Mouse (Mus musculus) lung, embryonic 15.5 days (tissue): ENCODE measurements around the gene Mtmr12. TPM values are rescaled to one million over a fixed set of nuclear protein-coding genes. Genes with fewer than 3 reads are reported as not detected.

Experiments
- ATAC-seq: fragments of 200-750 bp; cut with Nextera tagmentation; 2 replicates; pipeline ENCODE4 v1.8.0; 2017; ENCODE audit warnings: moderate number of reproducible peaks, borderline replicate concordance; ENCODE audit not compliant: low FRiP score, low TSS enrichment; ENCODE audit errors: extremely low read depth
- H3K27ac ChIP-seq: fragments of 300-500 bp; sonication (generic); 2 replicates; pipeline ENCODE4 v1.5.1; 2015; ENCODE audit warnings: moderate library complexity, mild to moderate bottlenecking, inconsistent platforms
- H3K27me3 ChIP-seq: fragments of 300-500 bp; sonication (generic); 2 replicates; pipeline ENCODE4 v1.6.1; 2015; ENCODE audit warnings: inconsistent platforms
- H3K36me3 ChIP-seq: fragments of 300-500 bp; sonication (generic); 2 replicates; pipeline ENCODE4 v1.6.1; 2015; ENCODE audit warnings: inconsistent platforms
- H3K4me1 ChIP-seq: fragments of 300-500 bp; sonication (generic); 2 replicates; pipeline ENCODE4 v1.6.1; 2015; ENCODE audit warnings: inconsistent platforms
- H3K4me2 ChIP-seq: fragments of 300-500 bp; sonication (generic); 2 replicates; pipeline ENCODE4 v1.6.1; 2015; ENCODE audit warnings: inconsistent platforms, mild to moderate bottlenecking, moderate library complexity
- H3K4me3 ChIP-seq: fragments of 300-500 bp; sonication (generic); 2 replicates; pipeline ENCODE4 v1.5.1; 2015; ENCODE audit warnings: mild to moderate bottlenecking, inconsistent platforms
- H3K9ac ChIP-seq: fragments of 300-500 bp; sonication (generic); 2 replicates; pipeline ENCODE4 v1.6.1; 2015; ENCODE audit warnings: inconsistent platforms
- H3K9me3 ChIP-seq: fragments of 300-500 bp; sonication (generic); 2 replicates; pipeline ENCODE4 v1.6.1; 2016; ENCODE audit warnings: inconsistent platforms
- WGBS: fragments of 180-500 bp; shearing (Covaris S2); methylation state at CpG from one replicate; pipeline ENCODE4 v1.1.7; 2015; 5-methylcytosine and 5-hydroxymethylcytosine counted together
- microRNA counts: library from miRNA; unstranded; fragments of <30 nt; microRNA quantifications from one replicate; lab custom pipeline; 2016
- microRNA-seq: library from miRNA; unstranded; fragments of <30 nt; microRNA quantifications from one replicate; pipeline ENCODE4, GENCODE M21; 2016
- polyA plus RNA-seq: library from polyadenylated mRNA; unstranded; fragments of >200 nt; fragmentation: Nextera tagmentation; extraction: Ambion mirVana; gene quantifications from 2 replicates; pipeline ENCODE4 v1.2.1, GENCODE M21; 2015

Mtmr12 gene
- polyA plus RNA-seq, 1 experiment from 2014 or later: 19.1 TPM

GRCm38 (mm10) chr15:12319889-12320288 lies 115.1 kb downstream of the Mtmr12 start:
- Histone ChIP-seq H3K36me3 (no peaks in the 10 kb centered on the region), H3K27ac (no peak overlapping the region), H3K4me2 (peak overlapping the region; percentile 82; the same call in 1 of the 2 replicates), H3K4me3 (no peak overlapping the region), H3K9ac (no peak overlapping the region), H3K9me3 (no peaks in the 10 kb centered on the region), H3K4me1 (peaks cover 17% of the 10 kb centered on the region), H3K27me3 (peaks cover 4% of the 10 kb centered on the region; the same call in 1 of the 2 replicates)
- WGBS: 45% methylated on average over 5 of the region's 5 CpGs
- ATAC-seq: no peak

DNA sequence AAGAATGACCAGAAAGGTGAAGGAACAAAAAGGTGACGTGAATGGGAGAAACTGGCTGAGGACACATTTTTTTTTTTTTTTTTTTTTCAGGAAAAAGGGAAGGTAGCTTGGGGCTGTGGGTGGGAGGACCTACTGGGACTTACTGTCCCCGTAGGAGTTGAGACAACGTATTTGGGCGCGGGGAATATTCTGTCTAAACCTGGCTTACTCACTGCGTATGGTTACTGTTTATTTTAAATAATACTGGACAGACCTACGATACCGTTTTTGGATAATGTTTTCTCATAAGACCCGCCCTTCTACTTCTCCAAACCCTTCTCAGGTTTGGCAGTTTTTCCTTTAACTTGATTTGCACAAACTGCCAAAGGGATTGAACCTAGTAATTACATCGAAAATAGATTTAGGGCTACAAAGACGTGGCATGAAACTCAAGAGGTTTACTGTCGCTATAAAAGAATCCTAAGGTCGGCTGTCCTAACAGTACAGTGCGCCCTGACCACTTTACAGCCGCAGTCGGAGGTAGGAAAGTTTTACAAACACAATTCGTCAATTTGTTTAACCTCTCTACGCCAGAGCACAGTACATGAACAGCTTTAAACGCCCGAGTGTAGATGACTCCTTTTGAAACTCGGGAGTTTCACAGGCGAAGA lies 115.7 kb downstream of the Mtmr12 start:
- peaks cover 18% of the 10 kb centered on the region for H3K4me1 ChIP-seq
- H3K9me3 ChIP-seq: no peaks in the 10 kb centered on the region
- ATAC-seq: no peak
- WGBS: 2% methylated on average over 22 of the region's 22 CpGs
- peak overlapping the region; percentile 95 for H3K4me3 ChIP-seq
- H3K4me2 ChIP-seq: peak overlapping the region; percentile 82
- peak overlapping the region; percentile 93 for H3K27ac ChIP-seq
- peak overlapping the region; percentile 68 for H3K9ac ChIP-seq
- H3K27me3 ChIP-seq: peaks cover 4% of the 10 kb centered on the region; the same call in 1 of the 2 replicates
- H3K36me3 ChIP-seq: no peaks in the 10 kb centered on the region

DNA sequence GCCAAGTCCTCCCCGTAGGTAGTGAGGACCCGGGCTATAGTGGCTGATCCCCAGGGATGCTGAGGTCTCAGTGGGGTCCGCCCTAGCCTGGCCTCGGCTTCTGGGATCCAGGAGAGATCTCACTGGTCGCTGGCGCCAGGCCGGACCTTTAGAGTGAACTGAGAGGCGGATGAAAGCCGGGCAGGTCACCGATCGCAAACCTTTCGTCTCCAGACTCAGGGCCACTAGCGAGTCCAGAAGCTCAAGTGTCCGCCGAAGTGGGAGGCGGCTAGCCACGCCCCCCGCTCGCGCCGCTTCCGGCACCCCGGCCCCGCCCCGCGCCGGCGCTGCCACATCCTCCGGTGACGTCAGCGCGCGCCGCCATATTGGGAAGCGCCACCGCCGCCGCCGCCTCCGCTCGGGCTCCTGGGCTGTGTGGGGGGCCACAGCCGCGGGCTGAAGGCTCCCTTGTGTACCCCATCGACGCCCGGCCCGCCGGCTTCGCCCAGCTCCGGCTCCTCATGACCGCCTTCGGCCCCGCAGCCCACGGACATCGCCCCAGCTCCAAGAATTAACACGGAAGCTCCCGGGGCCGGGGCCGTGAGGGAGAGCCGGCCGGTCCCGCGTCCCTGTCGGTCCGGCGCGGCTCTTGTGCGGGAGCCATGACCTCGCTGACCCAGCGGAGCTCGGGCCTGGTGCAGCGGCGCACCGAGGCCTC lies 116.4 kb downstream of the Mtmr12 start, which contains the start of gene Golph3:
Gene Golph3, plus strand, starts transcription at position 360 of the 697 bp plus-strand sequence.
- Histone ChIP-seq H3K27ac (peak within 1 kb of the TSS; percentile 93), H3K9ac (peak within 1 kb of the TSS; percentile 97), H3K36me3 (no peaks in the 10 kb centered on the region; the same call in 1 of the 2 replicates), H3K9me3 (no peaks in the 10 kb centered on the region), H3K27me3 (peaks cover 4% of the 10 kb centered on the region; the same call in 1 of the 2 replicates), H3K4me1 (peaks cover 20% of the 10 kb centered on the region), H3K4me3 (peak within 1 kb of the TSS; percentile 95), H3K4me2 (peak within 1 kb of the TSS; percentile 82)
- under 1% methylated on average over 74 of the region's 74 CpGs for WGBS
- ATAC-seq: peak; percentile 96

- Histone ChIP-seq H3K27ac (peak within 1 kb of the TSS; percentile 93), H3K9me3 (no peaks in the 10 kb centered on the region), H3K4me2 (peak within 1 kb of the TSS; percentile 82), H3K27me3 (peaks cover 4% of the 10 kb centered on the region; the same call in 1 of the 2 replicates), H3K9ac (peak within 1 kb of the TSS; percentile 97), H3K4me3 (peak within 1 kb of the TSS; percentile 95), H3K4me1 (peaks cover 22% of the 10 kb centered on the region), H3K36me3 (no peaks in the 10 kb centered on the region; the same call in 1 of the 2 replicates)
- under 1% methylated on average over 70 of the region's 70 CpGs for WGBS
- ATAC-seq: peak; percentile 40; the same call in 1 of the 2 replicates
Measured at GRCm38 (mm10) chr15:12321788-12322621, 117.2 kb downstream of the Mtmr12 start, which contains the start of gene 1810049J17Rik. Gene 1810049J17Rik, minus strand, starts transcription at chr15:12321899.

- Histone ChIP-seq H3K4me1 (peaks cover 22% of the 10 kb centered on the region), H3K27ac (no peak overlapping the region), H3K4me2 (peak overlapping the region; percentile 82), H3K9ac (peak overlapping the region; percentile 97), H3K4me3 (peak overlapping the region; percentile 95), H3K27me3 (peaks cover 4% of the 10 kb centered on the region; the same call in 1 of the 2 replicates), H3K36me3 (peaks cover 5% of the 10 kb centered on the region), H3K9me3 (no peaks in the 10 kb centered on the region)
- ATAC-seq: no peak
- 12% methylated on average over 9 of the region's 9 CpGs for WGBS
Measured at GRCm38 (mm10) chr15:12322676-12323402, 118.0 kb downstream of the Mtmr12 start.

MicroRNA genes within 50 kb of the gene (microRNA counts, 519-probe panel; counts per million panel counts)
- 2,373 counts per million, percentile 39 among the panel's probes with 10 or more counts for microRNA mmu-miR-1898 (lab: Ali Mortazavi, UCI)

Small RNAs within 50 kb of the gene (microRNA-seq; reads per million reads assigned to microRNA genes)
- not detected for gene Mir1898

Other genes with a start within 250 kb of the Mtmr12 start
- 644 and 703 TPM in 2 replicates for gene Sub1, start 208.0 kb upstream of the Mtmr12 start, polyA plus RNA-seq
- gene Zfr, start 87.2 kb upstream of the Mtmr12 start, polyA plus RNA-seq: 110 and 120 TPM in 2 replicates
- gene Golph3, start 116.4 kb downstream of the Mtmr12 start, polyA plus RNA-seq: 76.2 and 83.2 TPM in 2 replicates
- gene 1810049J17Rik, start 116.9 kb downstream of the Mtmr12 start, polyA plus RNA-seq: 0.99 and 1.4 TPM in 2 replicates